Mouse (Mus musculus): ENCODE data around the gene Olfr667. TPM values are rescaled to one million over a fixed set of nuclear protein-coding genes. Genes with fewer than 3 reads are reported as not detected.
"Not testable (repeated sequence)": the region's sequence is repeated elsewhere in the genome, so short reads cannot be mapped to it uniquely, and the experiment has no call there.

Olfr667 gene
- not detected in 2 replicates for polyA plus RNA-seq (2012; rRNA removed)

DNA sequence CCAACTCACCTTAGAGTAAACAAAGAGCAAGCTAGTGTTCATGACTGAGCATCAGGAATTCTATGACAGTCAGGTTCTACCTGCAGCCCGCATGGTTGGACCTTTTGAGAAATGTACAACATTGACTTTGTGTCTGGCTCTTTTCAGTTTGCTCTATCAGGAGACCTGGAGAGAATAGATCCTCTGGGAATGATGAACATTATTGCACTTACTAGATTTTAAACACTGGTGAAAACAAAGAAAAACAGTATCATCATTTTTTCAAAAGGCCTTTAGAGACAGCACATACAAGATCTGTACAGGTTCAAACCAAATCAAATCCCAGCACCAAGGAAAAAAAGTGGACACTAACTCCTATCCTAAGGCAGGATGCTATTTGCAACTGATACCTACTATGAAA, at the start of gene Olfr667:
Gene Olfr667, minus strand, starts transcription at position 101 of the 400 bp plus-strand sequence.
- 84% methylated on average over 1 of the region's 1 CpGs for WGBS
- TF ChIP-seq CTCF (IDR thresholded peaks at IDR 0.05; ENCODE audit: extremely low read depth, insufficient read depth, insufficient read length, insufficient replicate concordance) (no peak), POLR2A (IDR thresholded peaks at IDR 0.05; ENCODE audit: low read depth, low read length) (no peak)
- H3K4me3 ChIP-seq (ENCODE audit: extremely low read depth, insufficient read depth, insufficient read length), result no peak within 1 kb of the TSS
- H3K4me1 ChIP-seq (ENCODE audit: control insufficient read depth, insufficient read depth, insufficient read length), result no peaks in the 10 kb centered on the region
- H3K36me3 ChIP-seq (ENCODE audit: control insufficient read depth, insufficient read depth, low read length), result no peaks in the 10 kb centered on the region
- no peak for DNase-seq (ENCODE audit: low read depth in 1 of 2, low spot score in 2 of 2)
- H3K27me3 ChIP-seq (ENCODE audit: control insufficient read depth, insufficient read depth, low read length), result no peaks in the 10 kb centered on the region
- no peak within 1 kb of the TSS for H3K27ac ChIP-seq (ENCODE audit: insufficient read depth, low read length)

DNA sequence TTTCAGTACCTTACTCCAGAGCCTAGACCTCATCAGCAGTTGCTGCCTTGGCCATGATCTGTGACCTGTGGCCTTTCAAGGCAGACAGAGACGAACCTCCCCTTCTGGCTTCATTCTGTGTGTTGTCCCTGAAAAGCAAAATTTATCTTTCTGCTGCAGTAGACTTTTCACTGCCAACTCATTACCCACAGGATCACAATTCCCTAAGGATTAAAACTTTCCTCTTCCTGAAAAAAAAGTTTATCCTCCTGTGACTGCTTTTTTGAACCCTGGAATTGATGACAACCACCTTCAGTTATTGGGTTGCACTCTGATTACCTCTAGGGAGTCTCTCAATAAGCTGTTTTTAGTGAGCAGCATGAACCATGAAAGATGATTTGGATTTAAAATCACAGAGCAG, 41.2 kb upstream of the Olfr667 start, which contains the start of gene Olfr670:
Gene Olfr670, minus strand, starts transcription at position 101 of the 400 bp plus-strand sequence.
- no peak for DNase-seq (ENCODE audit: low read depth in 1 of 2, low spot score in 2 of 2)
- WGBS, result 53% methylated on average over 1 of the region's 1 CpGs
- no peaks in the 10 kb centered on the region for H3K4me1 ChIP-seq (ENCODE audit: control insufficient read depth, insufficient read depth, insufficient read length)

DNA sequence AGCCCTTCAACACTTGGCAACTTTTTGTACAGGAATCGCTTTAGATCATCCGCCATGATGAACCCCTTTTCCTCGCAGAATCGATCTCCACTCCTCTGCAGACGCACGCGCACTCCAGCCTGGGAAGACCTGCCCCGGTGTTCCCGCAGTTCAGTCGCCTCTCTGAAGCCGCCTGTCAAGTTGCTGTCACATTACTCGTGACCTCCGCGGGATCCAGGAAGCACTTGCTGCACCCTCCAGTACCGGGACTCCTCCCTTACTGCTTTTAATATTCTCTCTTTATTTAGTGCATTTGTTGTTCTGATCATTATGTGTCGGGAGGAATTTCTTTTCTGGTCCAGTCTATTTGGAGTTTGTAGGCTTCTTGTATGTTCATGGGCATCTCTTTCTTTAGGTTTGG, 29.0 kb upstream of the Olfr667 start:
- not testable (repeated sequence) for H3K27ac ChIP-seq (ENCODE audit: insufficient read depth, low read length); H3K4me1 ChIP-seq (ENCODE audit: control insufficient read depth, insufficient read depth, insufficient read length)
- 91% methylated on average over 16 of the region's 16 CpGs for WGBS

More for the DNA sequence above, 41.2 kb upstream of the Olfr667 start, which contains the start of gene Olfr670:
- no peaks in the 10 kb centered on the region for H3K36me3 ChIP-seq (ENCODE audit: control insufficient read depth, insufficient read depth, low read length)
- H3K27me3 ChIP-seq (ENCODE audit: control insufficient read depth, insufficient read depth, low read length), result no peaks in the 10 kb centered on the region
- H3K4me3 ChIP-seq (ENCODE audit: extremely low read depth, insufficient read depth, insufficient read length), result no peak within 1 kb of the TSS
- TF ChIP-seq CTCF (IDR thresholded peaks at IDR 0.05; ENCODE audit: extremely low read depth, insufficient read depth, insufficient read length, insufficient replicate concordance) (no peak), POLR2A (IDR thresholded peaks at IDR 0.05; ENCODE audit: low read depth, low read length) (no peak)
- H3K27ac ChIP-seq (ENCODE audit: insufficient read depth, low read length), result no peak within 1 kb of the TSS

GRCm38 (mm10) chr7:104933940-104934339, 12.7 kb upstream of the Olfr667 start, which contains the start of gene Olfr669:
Gene Olfr669, plus strand, starts transcription at chr7:104934240.
- no peaks in the 10 kb centered on the region for H3K4me1 ChIP-seq (ENCODE audit: control insufficient read depth, insufficient read depth, insufficient read length)
- H3K4me3 ChIP-seq (ENCODE audit: extremely low read depth, insufficient read depth, insufficient read length), result no peak within 1 kb of the TSS
- TF ChIP-seq POLR2A (IDR thresholded peaks at IDR 0.05; ENCODE audit: low read depth, low read length) (no peak), CTCF (IDR thresholded peaks at IDR 0.05; ENCODE audit: extremely low read depth, insufficient read depth, insufficient read length, insufficient replicate concordance) (no peak)
- no peak for DNase-seq (ENCODE audit: low read depth in 1 of 2, low spot score in 2 of 2)
- whole genome bisulfite sequencing, result 87% methylated on average over 1 of the region's 1 CpGs
- H3K36me3 ChIP-seq (ENCODE audit: control insufficient read depth, insufficient read depth, low read length), result no peaks in the 10 kb centered on the region
- H3K27me3 ChIP-seq (ENCODE audit: control insufficient read depth, insufficient read depth, low read length), result no peaks in the 10 kb centered on the region
- no peak within 1 kb of the TSS for H3K27ac ChIP-seq (ENCODE audit: insufficient read depth, low read length)

More for the DNA sequence above, 29.0 kb upstream of the Olfr667 start:
- not testable (repeated sequence) for H3K4me3 ChIP-seq (ENCODE audit: extremely low read depth, insufficient read depth, insufficient read length); H3K27me3 ChIP-seq (ENCODE audit: control insufficient read depth, insufficient read depth, low read length); H3K36me3 ChIP-seq (ENCODE audit: control insufficient read depth, insufficient read depth, low read length); DNase-seq (ENCODE audit: low read depth in 1 of 2, low spot score in 2 of 2)

GRCm38 (mm10) chr7:104927957-104928356, 6.7 kb upstream of the Olfr667 start, which contains the start of gene Olfr668:
Gene Olfr668, minus strand, starts transcription at chr7:104928057.
- TF ChIP-seq POLR2A (IDR thresholded peaks at IDR 0.05; ENCODE audit: low read depth, low read length), result no peak
- no peak for TF ChIP-seq CTCF (IDR thresholded peaks at IDR 0.05; ENCODE audit: extremely low read depth, insufficient read depth, insufficient read length, insufficient replicate concordance)
- DNase-seq (ENCODE audit: low read depth in 1 of 2, low spot score in 2 of 2), result no peak
- no peaks in the 10 kb centered on the region for H3K36me3 ChIP-seq (ENCODE audit: control insufficient read depth, insufficient read depth, low read length)
- no peaks in the 10 kb centered on the region for H3K4me1 ChIP-seq (ENCODE audit: control insufficient read depth, insufficient read depth, insufficient read length)
- H3K27ac ChIP-seq (ENCODE audit: insufficient read depth, low read length), result no peak within 1 kb of the TSS
- H3K4me3 ChIP-seq (ENCODE audit: extremely low read depth, insufficient read depth, insufficient read length), result no peak within 1 kb of the TSS
- H3K27me3 ChIP-seq (ENCODE audit: control insufficient read depth, insufficient read depth, low read length), result no peaks in the 10 kb centered on the region
- WGBS, result 64% methylated on average over 1 of the region's 1 CpGs

DNA sequence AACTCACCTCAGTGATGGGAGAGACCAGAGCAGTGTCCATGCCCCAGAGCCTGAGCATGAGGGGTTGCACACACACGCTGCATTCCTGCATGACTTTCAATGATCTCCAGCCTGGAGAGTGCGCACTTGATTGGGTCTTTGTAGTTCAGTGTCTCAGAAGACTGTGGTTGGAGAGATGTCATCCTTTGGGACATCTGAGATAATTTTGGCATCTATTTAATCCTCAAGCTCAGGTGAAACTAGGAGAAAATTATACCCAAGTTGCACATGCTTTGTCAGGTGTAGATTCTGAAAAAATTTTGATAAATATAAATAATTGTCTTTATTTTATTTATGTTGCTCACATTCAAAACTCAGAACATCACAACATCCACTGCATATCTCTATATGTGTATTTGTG, 25.4 kb downstream of the Olfr667 start, which contains the start of gene Olfr666:
Gene Olfr666, minus strand, starts transcription at position 101 of the 400 bp plus-strand sequence.
- H3K27me3 ChIP-seq (ENCODE audit: control insufficient read depth, insufficient read depth, low read length), result no peaks in the 10 kb centered on the region
- no peaks in the 10 kb centered on the region for H3K4me1 ChIP-seq (ENCODE audit: control insufficient read depth, insufficient read depth, insufficient read length)
- no peak for DNase-seq (ENCODE audit: low read depth in 1 of 2, low spot score in 2 of 2)
- no peaks in the 10 kb centered on the region for H3K36me3 ChIP-seq (ENCODE audit: control insufficient read depth, insufficient read depth, low read length)
- H3K4me3 ChIP-seq (ENCODE audit: extremely low read depth, insufficient read depth, insufficient read length), result no peak within 1 kb of the TSS
- H3K27ac ChIP-seq (ENCODE audit: insufficient read depth, low read length), result no peak within 1 kb of the TSS
- TF ChIP-seq POLR2A (IDR thresholded peaks at IDR 0.05; ENCODE audit: low read depth, low read length) (no peak), CTCF (IDR thresholded peaks at IDR 0.05; ENCODE audit: extremely low read depth, insufficient read depth, insufficient read length, insufficient replicate concordance) (no peak)
- 85% methylated on average over 2 of the region's 2 CpGs for WGBS

GRCm38 (mm10) chr7:104877731-104878130, 43.6 kb downstream of the Olfr667 start, which contains the start of gene Olfr665:
Gene Olfr665, plus strand, starts transcription at chr7:104878031.
- DNase-seq (ENCODE audit: low read depth in 1 of 2, low spot score in 2 of 2), result no peak
- Histone ChIP-seq H3K27ac (ENCODE audit: insufficient read depth, low read length) (no peak within 1 kb of the TSS), H3K4me3 (ENCODE audit: extremely low read depth, insufficient read depth, insufficient read length) (no peak within 1 kb of the TSS), H3K36me3 (ENCODE audit: control insufficient read depth, insufficient read depth, low read length) (no peaks in the 10 kb centered on the region), H3K27me3 (ENCODE audit: control insufficient read depth, insufficient read depth, low read length) (no peaks in the 10 kb centered on the region), H3K4me1 (ENCODE audit: control insufficient read depth, insufficient read depth, insufficient read length) (no peaks in the 10 kb centered on the region)
- 43% methylated on average over 1 of the region's 1 CpGs for WGBS
- no peak for TF ChIP-seq POLR2A (IDR thresholded peaks at IDR 0.05; ENCODE audit: low read depth, low read length)
- no peak for TF ChIP-seq CTCF (IDR thresholded peaks at IDR 0.05; ENCODE audit: extremely low read depth, insufficient read depth, insufficient read length, insufficient replicate concordance)

Other genes starting within 250 kb of the Olfr667 start
- not detected in 2 replicates for gene Olfr661, start 235.0 kb downstream of the Olfr667 start, polyA plus RNA-seq (2012; rRNA removed)
- not detected in 2 replicates for gene Usp17le, start 144.0 kb downstream of the Olfr667 start, polyA plus RNA-seq (2012; rRNA removed)
- not detected in 2 replicates for gene Usp17lb, start 78.9 kb downstream of the Olfr667 start, polyA plus RNA-seq (2012; rRNA removed)
- gene Usp17la, start 64.5 kb downstream of the Olfr667 start, polyA plus RNA-seq (2012; rRNA removed), result not detected in 2 replicates
- not detected in 2 replicates for gene Olfr665, start 43.5 kb downstream of the Olfr667 start, polyA plus RNA-seq (2012; rRNA removed)
- not detected in 2 replicates for gene Olfr666, start 25.5 kb downstream of the Olfr667 start, polyA plus RNA-seq (2012; rRNA removed)
- gene Olfr668, start 6.6 kb upstream of the Olfr667 start, polyA plus RNA-seq (2012; rRNA removed), result not detected in 2 replicates
- gene Olfr669, start 12.8 kb upstream of the Olfr667 start, polyA plus RNA-seq (2012; rRNA removed), result not detected in 2 replicates
- gene Olfr670, start 41.1 kb upstream of the Olfr667 start, polyA plus RNA-seq (2012; rRNA removed), result not detected in 2 replicates
- not detected in 2 replicates for gene Olfr671, start 57.6 kb upstream of the Olfr667 start, polyA plus RNA-seq (2012; rRNA removed)
- gene Olfr672, start 80.5 kb upstream of the Olfr667 start, polyA plus RNA-seq (2012; rRNA removed), result not detected in 2 replicates
- gene Olfr675, start 107.0 kb upstream of the Olfr667 start, polyA plus RNA-seq (2012; rRNA removed), result not detected in 2 replicates
- not detected in 2 replicates for gene Olfr676, start 111.2 kb upstream of the Olfr667 start, polyA plus RNA-seq (2012; rRNA removed)
- not detected in 2 replicates for gene Olfr677, start 129.9 kb upstream of the Olfr667 start, polyA plus RNA-seq (2012; rRNA removed)
- not detected in 2 replicates for gene Olfr678, start 143.0 kb upstream of the Olfr667 start, polyA plus RNA-seq (2012; rRNA removed)
- not detected in 2 replicates for gene Olfr679, start 159.7 kb upstream of the Olfr667 start, polyA plus RNA-seq (2012; rRNA removed)
- gene Olfr680-ps1, start 171.3 kb upstream of the Olfr667 start, polyA plus RNA-seq (2012; rRNA removed), result not detected in 2 replicates
- not detected in 2 replicates for gene Olfr681, start 195.4 kb upstream of the Olfr667 start, polyA plus RNA-seq (2012; rRNA removed)
- not detected in 2 replicates for gene Olfr683, start 225.5 kb upstream of the Olfr667 start, polyA plus RNA-seq (2012; rRNA removed)
- not detected in 2 replicates for gene Olfr684, start 242.2 kb upstream of the Olfr667 start, polyA plus RNA-seq (2012; rRNA removed)

All from spleen, adult 2 months (tissue).